Mouse (Mus musculus): ENCODE measurements around the gene Kcnc1. TPM values are rescaled to one million over a fixed set of nuclear protein-coding genes. Genes with fewer than 3 reads are reported as not detected.

Gene Kcnc1
- total and polyA plus RNA-seq, 3 experiments: 0.08 to 0.14 TPM; not detected in 1

DNA sequence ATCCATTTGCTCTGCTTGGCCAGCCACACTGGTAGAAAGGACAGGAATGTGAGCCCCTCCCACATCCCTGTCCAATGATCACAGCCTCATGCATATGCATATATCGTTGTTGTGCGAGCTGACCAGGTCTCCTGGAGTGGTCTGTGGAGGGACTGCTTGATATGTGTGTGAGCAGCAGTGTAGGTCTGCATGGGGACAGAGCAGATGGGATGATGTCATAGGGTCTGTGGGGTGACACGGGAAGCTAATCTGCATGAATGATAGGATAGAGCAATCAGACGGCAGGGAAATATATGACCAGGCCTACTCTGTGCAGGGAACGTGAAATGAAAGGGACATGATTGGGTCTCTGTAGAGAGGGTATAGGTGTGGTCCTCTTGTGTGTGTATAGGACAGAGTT, 37.6 kb downstream of the Kcnc1 start:
- no peak for TF ChIP-seq MAFK (IDR thresholded peaks at IDR 0.05; ENCODE audit: insufficient replicate concordance, low read length)
- TF ChIP-seq GABPA (IDR thresholded peaks at IDR 0.05; ENCODE audit: insufficient replicate concordance, low read depth, low read length): no peak
- TF ChIP-seq TBP (conservative IDR thresholded peaks at IDR 0.05; ENCODE audit: low read depth, low read length): no peak
- no peak for TF ChIP-seq HCFC1 (IDR thresholded peaks at IDR 0.05; ENCODE audit: low read depth, low read length)
- no peak for TF ChIP-seq MAZ (IDR thresholded peaks at IDR 0.05; ENCODE audit: low read depth, low read length)
- TF ChIP-seq ZMIZ1 (IDR thresholded peaks at IDR 0.05; ENCODE audit: low read depth, low read length): no peak
- no peak for TF ChIP-seq CHD1 (IDR thresholded peaks at IDR 0.05; ENCODE audit: low read depth, low read length)
- TF ChIP-seq ETS1 (conservative IDR thresholded peaks at IDR 0.05; ENCODE audit: low read depth, low read length): no peak
- TF ChIP-seq MEF2A (IDR thresholded peaks at IDR 0.05; ENCODE audit: borderline replicate concordance, low read depth, low read length): no peak
- no peak for TF ChIP-seq RCOR1 (conservative IDR thresholded peaks at IDR 0.05; ENCODE audit: low read depth, low read length)
- TF ChIP-seq MYC (IDR thresholded peaks at IDR 0.05; ENCODE audit: low read depth, low read length): no peak
- TF ChIP-seq ZKSCAN1 (IDR thresholded peaks at IDR 0.05; ENCODE audit: borderline replicate concordance, low read depth, low read length): no peak
- no peak for TF ChIP-seq TCF12 (IDR thresholded peaks at IDR 0.05; ENCODE audit: low read depth, low read length)
- TF ChIP-seq CHD2 (IDR thresholded peaks at IDR 0.05; ENCODE audit: low read length): no peak
- no peak for TF ChIP-seq CTCF (conservative IDR thresholded peaks at IDR 0.05 in 1 of 2, IDR thresholded peaks at IDR 0.05 in 1 of 2; ENCODE audit: low read depth in 2 of 2, low read length in 2 of 2)
- no peak for TF ChIP-seq UBTF (IDR thresholded peaks at IDR 0.05; ENCODE audit: low read depth, low read length)
- TF ChIP-seq KAT2A (IDR thresholded peaks at IDR 0.05; ENCODE audit: insufficient replicate concordance, low read length): no peak
- TF ChIP-seq USF2 (conservative IDR thresholded peaks at IDR 0.05; ENCODE audit: low read depth, low read length): no peak
- TF ChIP-seq MAX (IDR thresholded peaks at IDR 0.05; ENCODE audit: low read length): no peak
- no peak for TF ChIP-seq SIN3A (IDR thresholded peaks at IDR 0.05; ENCODE audit: low read length)
- dilution Hi-C loops (cut with MboI; ENCODE audit: extremely low pct_ligation_motif_present, extremely low pct_unique_long_range_greater_than_20kb, low sequenced_read_pairs): no loop called here
- no peaks in the 10 kb centered on the region for H3K79me2 ChIP-seq (replicated peaks; ENCODE audit: control insufficient read depth, extremely low read depth, insufficient read depth, poor library complexity, severe bottlenecking)
- no peak overlapping the region for H3K4me3 ChIP-seq (replicated peaks in 1 of 3; ENCODE audit: low read depth in 2 of 3, low read length in 2 of 3, poor library complexity in 1 of 3)
- DNase-seq (ENCODE audit: extremely low read depth): no peak
- H3K36me3 ChIP-seq (replicated peaks in 1 of 2; ENCODE audit: control insufficient read depth in 1 of 2, insufficient read depth in 1 of 2, low read length in 1 of 2): no peaks in the 10 kb centered on the region
- no peak overlapping the region for H3K27ac ChIP-seq (ENCODE audit: insufficient read depth, low read depth)
- no peaks in the 10 kb centered on the region for H3K9me3 ChIP-seq (replicated peaks; ENCODE audit: low read length)
- peaks cover 11% of the 10 kb centered on the region for H3K27me3 ChIP-seq (replicated peaks)
- peaks cover 0 to 12% of the 10 kb centered on the region in 2 experiments; a peak in 2 of 4 replicates for H3K4me1 ChIP-seq (ENCODE audit: control insufficient read depth in 1 of 2, insufficient read depth in 2 of 2)
- in situ Hi-C loops (cut with MboI; ENCODE audit: low pct_ligation_motif_present, low pct_unique_long_range_greater_than_20kb, low sequenced_read_pairs): no loop called here
- no peak overlapping the region for H3K9ac ChIP-seq (ENCODE audit: insufficient read depth, low read depth)
- H3K4me2 ChIP-seq (ENCODE audit: insufficient read depth, low read depth, poor library complexity, severe bottlenecking): no peak overlapping the region

DNA sequence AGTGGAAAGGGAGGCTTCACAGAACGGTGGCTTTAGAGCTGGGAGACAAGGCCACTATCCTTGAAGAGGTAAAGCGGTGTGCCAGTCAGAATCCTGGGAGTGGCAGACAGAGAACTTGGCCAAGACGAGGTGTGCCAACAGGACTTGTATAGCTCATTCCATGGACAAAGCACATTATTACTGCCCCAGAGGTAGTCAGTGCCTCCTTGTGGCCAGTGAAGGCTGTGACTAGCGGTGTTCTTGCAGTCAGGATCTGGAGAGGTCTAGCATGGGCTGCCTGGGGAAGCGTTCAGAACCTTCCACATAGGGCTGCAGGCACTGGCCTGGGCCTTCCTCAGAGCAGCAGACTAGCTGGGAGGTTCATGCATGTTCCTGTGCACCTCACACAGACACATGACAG, 39.5 kb downstream of the Kcnc1 start:
- no peak for TF ChIP-seq E2F4 (IDR thresholded peaks at IDR 0.05; ENCODE audit: insufficient replicate concordance, low read depth, low read length)
- TF ChIP-seq SMC3 (IDR thresholded peaks at IDR 0.05; ENCODE audit: low read depth, low read length): peak; percentile 48
- TF ChIP-seq CTCF (conservative IDR thresholded peaks at IDR 0.05 in 1 of 2, IDR thresholded peaks at IDR 0.05 in 1 of 2; ENCODE audit: low read depth in 2 of 2, low read length in 2 of 2): peak in 1 of 2 experiments; percentile 61; a peak in 2 of 4 replicates
- TF ChIP-seq ZMIZ1 (IDR thresholded peaks at IDR 0.05; ENCODE audit: low read depth, low read length): no peak
- peak; percentile 31 for TF ChIP-seq RAD21 (IDR thresholded peaks at IDR 0.05; ENCODE audit: low read depth, low read length)
- in situ Hi-C loops (cut with MboI; ENCODE audit: low pct_ligation_motif_present, low pct_unique_long_range_greater_than_20kb, low sequenced_read_pairs): no loop called here

More for the DNA sequence above, 39.5 kb downstream of the Kcnc1 start:
- Histone ChIP-seq H3K27me3 (replicated peaks) (peaks cover 11% of the 10 kb centered on the region), H3K36me3 (replicated peaks in 1 of 2; ENCODE audit: control insufficient read depth in 1 of 2, insufficient read depth in 1 of 2, low read length in 1 of 2) (peaks cover 0 to 1% of the 10 kb centered on the region in 2 experiments), H3K79me2 (replicated peaks; ENCODE audit: control insufficient read depth, extremely low read depth, insufficient read depth, poor library complexity, severe bottlenecking) (no peaks in the 10 kb centered on the region), H3K4me3 (replicated peaks in 1 of 3; ENCODE audit: low read depth in 2 of 3, low read length in 2 of 3, poor library complexity in 1 of 3) (no peak overlapping the region), H3K4me2 (ENCODE audit: insufficient read depth, low read depth, poor library complexity, severe bottlenecking) (no peak overlapping the region), H3K27ac (ENCODE audit: insufficient read depth, low read depth) (no peak overlapping the region), H3K4me1 (ENCODE audit: control insufficient read depth in 1 of 2, insufficient read depth in 2 of 2) (peaks cover 0 to 12% of the 10 kb centered on the region in 2 experiments; a peak in 2 of 4 replicates), H3K9ac (ENCODE audit: insufficient read depth, low read depth) (no peak overlapping the region), H3K9me3 (replicated peaks; ENCODE audit: low read length) (no peaks in the 10 kb centered on the region)
- dilution Hi-C loops (cut with MboI; ENCODE audit: extremely low pct_ligation_motif_present, extremely low pct_unique_long_range_greater_than_20kb, low sequenced_read_pairs): no loop called here
- peak; percentile 12 for DNase-seq (ENCODE audit: extremely low read depth)

Data from CH12.LX (cell line).